Mouse (Mus musculus): ENCODE measurements at regions not wholly inside any gene's neighbourhood (a gene's known extent, or its start where the extent isn't known, plus 50 kb on each side); places are given as distances from the start of the nearest gene placed in this dataset.

DNA sequence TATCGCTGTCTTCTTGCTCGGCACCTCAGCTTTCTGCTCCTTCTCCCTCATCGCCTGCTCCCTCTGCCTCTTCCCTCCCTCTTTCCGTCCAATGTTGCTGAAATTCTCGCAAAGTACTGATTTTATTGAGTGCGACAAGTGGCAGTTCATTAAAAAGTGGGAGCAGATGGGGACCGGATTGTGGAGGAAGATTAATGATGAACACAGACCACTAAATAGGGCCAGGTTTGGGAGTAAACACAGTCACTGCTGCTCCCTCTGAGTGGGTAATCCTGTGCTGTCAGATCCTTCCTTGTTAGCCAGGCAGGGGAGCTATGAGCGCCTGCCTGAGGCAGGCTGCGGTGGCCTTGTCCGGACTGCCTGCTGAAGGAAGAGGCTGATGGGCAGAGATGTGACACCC, 91.9 kb upstream of the 4931429L15Rik start:
- TF ChIP-seq POLR2A (IDR thresholded peaks at IDR 0.05; ENCODE audit: control insufficient read depth, low read depth, low read length): no peak
- TF ChIP-seq CTCF (IDR thresholded peaks at IDR 0.05; ENCODE audit: control insufficient read depth, insufficient read depth, insufficient replicate concordance, low read depth, low read length): no peak
- Histone ChIP-seq H3K36me3 (ENCODE audit: control insufficient read depth, insufficient read depth, low read length) (no peaks in the 10 kb centered on the region), H3K4me3 (ENCODE audit: control insufficient read depth, low read depth, low read length) (no peak overlapping the region), H3K27ac (ENCODE audit: control insufficient read depth, insufficient read depth, low read depth, low read length) (no peak overlapping the region), H3K27me3 (ENCODE audit: control insufficient read depth, insufficient read depth, low read length) (no peaks in the 10 kb centered on the region), H3K4me1 (ENCODE audit: control insufficient read depth, insufficient read depth, low read length) (peaks cover 8% of the 10 kb centered on the region)

DNA sequence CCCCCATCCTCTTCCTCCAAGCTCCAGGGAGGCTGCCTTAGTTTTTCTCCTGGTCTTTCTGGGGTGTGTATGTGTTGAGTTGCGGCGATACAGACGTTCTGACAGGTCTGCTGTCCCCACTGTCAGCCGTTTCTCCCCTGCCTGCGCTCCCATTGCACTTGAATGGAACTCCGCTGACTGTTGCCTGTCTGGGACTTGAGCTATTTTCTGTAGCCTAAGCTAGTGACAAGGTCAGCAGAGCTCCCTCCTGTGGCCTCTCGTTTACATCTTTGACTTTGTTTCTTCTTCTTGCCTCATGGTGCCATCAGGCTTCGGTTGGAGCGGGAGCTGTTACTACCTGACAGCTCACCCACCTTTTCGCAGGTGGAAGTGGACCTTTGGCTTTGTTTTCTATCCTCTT, 89.0 kb upstream of the 4931429L15Rik start:
- no peaks in the 10 kb centered on the region; the same call in 1 of the 2 replicates for H3K4me1 ChIP-seq (ENCODE audit: control insufficient read depth, insufficient read depth, low read length)
- no peaks in the 10 kb centered on the region for H3K36me3 ChIP-seq (ENCODE audit: control insufficient read depth, insufficient read depth, low read length)
- no peak overlapping the region for H3K27ac ChIP-seq (ENCODE audit: control insufficient read depth, insufficient read depth, low read depth, low read length)
- TF ChIP-seq CTCF (IDR thresholded peaks at IDR 0.05; ENCODE audit: control insufficient read depth, insufficient read depth, insufficient replicate concordance, low read depth, low read length) (no peak), POLR2A (IDR thresholded peaks at IDR 0.05; ENCODE audit: control insufficient read depth, low read depth, low read length) (no peak)
- H3K27me3 ChIP-seq (ENCODE audit: control insufficient read depth, insufficient read depth, low read length): no peaks in the 10 kb centered on the region
- no peak overlapping the region for H3K4me3 ChIP-seq (ENCODE audit: control insufficient read depth, low read depth, low read length)

DNA sequence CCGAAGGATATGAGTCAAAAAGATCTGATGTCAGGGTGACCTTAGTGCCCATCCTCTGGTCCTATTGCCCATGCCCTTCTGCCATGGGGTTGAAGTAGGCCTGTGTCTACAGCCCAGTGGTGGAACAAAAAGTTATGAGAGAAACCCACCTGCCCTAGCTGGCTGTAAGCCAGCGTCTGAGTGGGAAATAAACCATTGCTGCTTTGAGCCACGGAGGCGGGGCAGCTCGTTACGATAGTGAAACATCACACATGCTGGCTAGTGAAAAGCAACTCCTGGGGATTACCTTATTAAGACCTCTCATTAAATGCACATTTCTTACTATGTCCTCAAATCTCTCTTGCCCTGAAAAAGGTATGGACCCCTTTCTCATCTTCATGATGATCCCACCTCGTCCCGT, 86.8 kb upstream of the 4931429L15Rik start:
- H3K36me3 ChIP-seq (ENCODE audit: control insufficient read depth, insufficient read depth, low read length): no peaks in the 10 kb centered on the region
- H3K27ac ChIP-seq (ENCODE audit: control insufficient read depth, insufficient read depth, low read depth, low read length): no peak overlapping the region
- H3K4me3 ChIP-seq (ENCODE audit: control insufficient read depth, low read depth, low read length): no peak overlapping the region
- H3K27me3 ChIP-seq (ENCODE audit: control insufficient read depth, insufficient read depth, low read length): no peaks in the 10 kb centered on the region
- TF ChIP-seq CTCF (IDR thresholded peaks at IDR 0.05; ENCODE audit: control insufficient read depth, insufficient read depth, insufficient replicate concordance, low read depth, low read length): no peak
- no peak for TF ChIP-seq POLR2A (IDR thresholded peaks at IDR 0.05; ENCODE audit: control insufficient read depth, low read depth, low read length)
- no peaks in the 10 kb centered on the region for H3K4me1 ChIP-seq (ENCODE audit: control insufficient read depth, insufficient read depth, low read length)

DNA sequence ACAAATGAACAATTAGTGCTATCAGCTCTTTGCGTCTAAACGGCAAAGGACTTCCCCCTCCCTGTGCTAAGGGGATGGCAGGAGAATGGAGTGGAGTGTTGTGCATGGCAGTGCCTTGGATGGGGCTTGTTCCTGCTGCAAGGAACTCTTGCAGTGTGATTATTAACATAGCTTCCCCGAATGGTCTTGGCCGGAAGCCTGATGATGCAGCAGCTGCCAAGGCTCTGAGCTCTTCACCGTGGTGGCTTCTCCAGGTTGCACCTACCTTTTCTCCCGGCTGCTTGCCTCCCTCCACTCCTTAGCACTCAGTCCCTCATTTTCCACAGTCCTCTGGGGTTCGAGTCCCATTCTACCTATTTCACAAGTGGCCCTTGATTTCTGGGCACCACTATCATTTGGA, 76.8 kb upstream of the 4931429L15Rik start:
- H3K36me3 ChIP-seq (ENCODE audit: control insufficient read depth, insufficient read depth, low read length): no peaks in the 10 kb centered on the region
- TF ChIP-seq CTCF (IDR thresholded peaks at IDR 0.05; ENCODE audit: control insufficient read depth, insufficient read depth, insufficient replicate concordance, low read depth, low read length) (no peak), POLR2A (IDR thresholded peaks at IDR 0.05; ENCODE audit: control insufficient read depth, low read depth, low read length) (no peak)
- no peaks in the 10 kb centered on the region for H3K27me3 ChIP-seq (ENCODE audit: control insufficient read depth, insufficient read depth, low read length)

DNA sequence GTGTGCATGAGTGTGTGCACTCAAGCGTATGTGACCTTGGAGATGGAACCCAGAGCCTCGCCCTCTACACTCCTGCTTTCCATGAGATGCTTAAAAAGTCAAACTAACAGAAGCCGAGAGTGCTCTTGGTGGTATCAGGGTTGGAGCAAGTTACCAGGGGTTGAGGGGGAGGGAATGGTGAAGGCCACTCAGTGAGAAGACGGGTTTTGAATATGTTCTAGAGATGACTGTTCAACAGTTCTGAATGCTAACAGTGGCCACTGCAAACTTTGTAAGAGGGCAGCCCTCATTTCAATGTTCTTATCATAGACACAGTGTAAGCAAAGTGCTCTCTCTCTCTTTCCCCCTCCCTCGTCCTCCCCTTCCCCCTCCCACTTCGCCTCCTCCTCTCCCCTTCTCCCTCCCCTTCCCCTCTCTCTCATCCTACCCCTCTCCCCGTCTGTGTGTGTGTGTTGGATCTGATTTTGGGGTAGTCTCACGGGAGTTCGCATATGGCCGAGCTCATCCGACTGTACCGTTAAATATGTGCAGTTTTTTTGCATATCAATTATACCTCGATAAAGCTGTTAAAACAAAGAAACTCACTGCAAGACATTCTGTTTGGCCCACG, 75.5 kb upstream of the 4931429L15Rik start:
- H3K36me3 ChIP-seq (ENCODE audit: control insufficient read depth, insufficient read depth, low read length): no peaks in the 10 kb centered on the region
- TF ChIP-seq CTCF (IDR thresholded peaks at IDR 0.05; ENCODE audit: control insufficient read depth, insufficient read depth, insufficient replicate concordance, low read depth, low read length) (no peak), POLR2A (IDR thresholded peaks at IDR 0.05; ENCODE audit: control insufficient read depth, low read depth, low read length) (no peak)
- peaks cover 2% of the 10 kb centered on the region for H3K4me1 ChIP-seq (ENCODE audit: control insufficient read depth, insufficient read depth, low read length)
- H3K27me3 ChIP-seq (ENCODE audit: control insufficient read depth, insufficient read depth, low read length): no peaks in the 10 kb centered on the region
- no peak overlapping the region for H3K4me3 ChIP-seq (ENCODE audit: control insufficient read depth, low read depth, low read length)
- no peak overlapping the region for H3K27ac ChIP-seq (ENCODE audit: control insufficient read depth, insufficient read depth, low read depth, low read length)

More for the DNA sequence above, 76.8 kb upstream of the 4931429L15Rik start:
- no peak overlapping the region for H3K27ac ChIP-seq (ENCODE audit: control insufficient read depth, insufficient read depth, low read depth, low read length)
- no peak overlapping the region for H3K4me3 ChIP-seq (ENCODE audit: control insufficient read depth, low read depth, low read length)
- H3K4me1 ChIP-seq (ENCODE audit: control insufficient read depth, insufficient read depth, low read length): peaks cover 2% of the 10 kb centered on the region

DNA sequence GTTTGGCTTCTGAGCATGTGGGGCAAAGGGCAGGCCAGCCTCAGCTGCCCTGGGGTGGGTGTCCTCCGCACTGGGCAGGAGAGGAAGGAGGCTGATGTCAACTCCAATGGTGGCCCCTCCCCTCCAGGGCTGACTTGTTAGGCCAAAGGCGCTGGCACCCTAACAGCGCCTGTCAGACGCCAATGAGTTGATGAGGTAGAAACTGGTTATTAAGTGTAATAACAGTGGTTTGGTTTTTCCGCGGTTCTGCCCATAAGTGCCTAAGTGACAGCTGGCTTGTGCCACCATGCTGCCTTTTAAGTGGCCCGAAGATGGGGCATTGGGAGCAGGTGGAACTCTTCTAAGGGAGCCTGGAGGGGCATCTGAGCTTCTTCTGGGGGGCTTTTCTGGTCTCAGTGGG, 74.5 kb upstream of the 4931429L15Rik start:
- Histone ChIP-seq H3K36me3 (ENCODE audit: control insufficient read depth, insufficient read depth, low read length) (no peaks in the 10 kb centered on the region), H3K4me3 (ENCODE audit: control insufficient read depth, low read depth, low read length) (no peak overlapping the region), H3K4me1 (ENCODE audit: control insufficient read depth, insufficient read depth, low read length) (peaks cover 9% of the 10 kb centered on the region), H3K27me3 (ENCODE audit: control insufficient read depth, insufficient read depth, low read length) (no peaks in the 10 kb centered on the region), H3K27ac (ENCODE audit: control insufficient read depth, insufficient read depth, low read depth, low read length) (no peak overlapping the region)
- TF ChIP-seq CTCF (IDR thresholded peaks at IDR 0.05; ENCODE audit: control insufficient read depth, insufficient read depth, insufficient replicate concordance, low read depth, low read length): no peak
- TF ChIP-seq POLR2A (IDR thresholded peaks at IDR 0.05; ENCODE audit: control insufficient read depth, low read depth, low read length): no peak

- Histone ChIP-seq H3K27me3 (ENCODE audit: control insufficient read depth, insufficient read depth, low read length) (no peaks in the 10 kb centered on the region), H3K27ac (ENCODE audit: control insufficient read depth, insufficient read depth, low read depth, low read length) (no peak overlapping the region)
Observed at GRCm38 (mm10) chr9:46392641-46393321, 73.0 kb upstream of the 4931429L15Rik start.

More at GRCm38 (mm10) chr9:46392641-46393321, 73.0 kb upstream of the 4931429L15Rik start:
- TF ChIP-seq POLR2A (IDR thresholded peaks at IDR 0.05; ENCODE audit: control insufficient read depth, low read depth, low read length): no peak
- TF ChIP-seq CTCF (IDR thresholded peaks at IDR 0.05; ENCODE audit: control insufficient read depth, insufficient read depth, insufficient replicate concordance, low read depth, low read length): peak; percentile 83
- no peak overlapping the region; the same call in 1 of the 2 replicates for H3K4me3 ChIP-seq (ENCODE audit: control insufficient read depth, low read depth, low read length)
- peaks cover 10% of the 10 kb centered on the region for H3K4me1 ChIP-seq (ENCODE audit: control insufficient read depth, insufficient read depth, low read length)
- no peaks in the 10 kb centered on the region for H3K36me3 ChIP-seq (ENCODE audit: control insufficient read depth, insufficient read depth, low read length)

All from testis, adult 2 months (tissue).